Mouse (Mus musculus) testis, postnatal 10 days (tissue): Measurements from ENCODE around the gene Hrh3.

Experiments
- DNase-seq: peaks from one replicate; pipeline ENCODE4 v3.0.0; 2021; ENCODE audit warnings: low spot score

Gene Hrh3

DNA sequence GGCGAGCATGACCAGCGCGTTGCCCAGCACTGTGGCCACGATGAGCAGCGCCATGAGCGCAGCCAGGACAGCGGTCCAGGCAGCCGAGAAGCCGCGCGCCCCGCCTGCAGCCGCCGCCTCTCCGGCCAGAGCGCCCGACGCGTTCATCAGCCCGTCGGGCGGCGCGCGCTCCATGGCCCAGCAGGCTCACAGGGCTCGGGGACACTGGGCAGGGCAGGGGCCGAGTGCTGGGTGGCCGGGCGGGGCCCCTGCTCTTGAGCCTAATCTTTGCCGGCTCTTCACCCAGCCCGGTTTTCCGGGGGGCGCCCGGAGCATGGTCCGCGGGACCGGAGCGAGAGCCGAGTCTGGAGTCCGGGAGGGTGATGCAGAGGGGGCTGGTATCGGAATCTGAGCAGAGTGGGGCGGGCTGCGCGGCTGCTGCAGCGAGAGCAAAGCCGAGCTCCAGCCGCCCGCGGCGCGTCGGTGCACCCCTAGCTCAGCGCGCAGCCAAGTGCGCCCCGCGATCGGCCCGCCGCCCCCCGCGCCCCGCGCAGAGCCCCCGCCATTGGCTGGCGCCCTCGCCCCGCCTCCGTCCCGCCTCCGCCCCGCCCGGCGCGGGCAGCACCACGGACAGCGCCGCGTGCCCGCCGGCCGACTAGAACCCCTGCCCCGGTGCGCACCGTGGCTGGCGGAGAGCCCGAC lies at the start of gene Hrh3:
Gene Hrh3 (minus strand): TSS at position 511 of the 681 bp plus-strand sequence.
- DNase-seq: peak; percentile 87

DNA sequence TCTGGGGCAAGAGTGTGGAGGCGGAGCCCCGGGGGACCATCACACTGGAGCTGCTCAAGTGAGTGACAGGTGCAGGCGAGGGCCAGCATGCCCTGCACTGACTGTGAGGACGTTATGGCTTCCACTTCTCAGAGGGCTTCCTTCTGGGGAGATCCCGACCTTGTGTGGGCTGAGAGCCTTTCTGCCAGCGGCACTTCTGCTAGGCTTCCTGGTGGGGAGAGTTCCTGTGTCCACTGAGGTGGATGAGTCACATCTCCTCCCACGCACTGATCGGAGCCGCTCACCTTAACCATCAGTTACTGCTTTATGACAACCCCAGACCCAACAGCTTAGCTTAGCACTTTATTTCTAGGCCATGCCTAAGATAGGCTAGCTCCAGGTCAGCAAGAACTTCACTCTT lies 44.3 kb upstream of the Hrh3 start:
- DNase-seq: no peak

DNA sequence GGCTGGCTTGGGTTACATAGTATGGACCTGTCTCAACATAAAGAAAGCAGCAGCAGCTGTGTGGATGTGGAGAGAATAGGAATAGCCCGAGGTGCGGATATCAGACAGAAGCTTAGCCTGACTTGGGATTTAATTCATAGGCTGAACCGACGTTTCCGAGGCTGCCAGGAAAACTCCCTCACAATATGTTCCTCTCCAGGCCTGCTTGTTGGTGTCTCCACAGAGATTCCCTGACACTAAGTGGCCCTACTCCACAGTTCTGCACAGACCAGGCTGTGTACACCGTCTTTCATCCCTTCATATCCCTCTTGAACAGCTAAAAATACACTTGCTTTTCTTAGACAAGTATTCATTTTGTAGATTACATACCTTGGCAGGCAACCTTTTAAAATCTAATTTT lies 43.1 kb upstream of the Hrh3 start:
- no peak for DNase-seq

DNA sequence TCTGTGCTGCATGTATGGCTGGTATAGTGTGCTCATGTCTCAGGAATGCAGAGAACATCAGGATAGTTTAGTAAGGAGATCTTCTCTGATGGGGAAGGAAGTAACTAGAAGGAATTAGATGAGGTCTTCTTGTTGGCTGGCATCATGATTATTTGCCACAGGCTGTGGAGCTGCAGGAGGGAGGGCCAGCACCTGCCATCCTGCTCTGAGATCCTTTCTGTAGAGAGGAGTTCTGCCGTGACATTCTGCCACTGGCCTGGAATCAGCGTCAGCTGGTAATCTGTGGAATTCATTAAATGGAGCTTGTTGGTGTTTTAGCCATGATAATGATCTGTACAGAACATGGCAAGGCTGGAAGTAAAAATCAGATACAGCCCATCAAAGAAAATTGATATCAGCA lies 41.8 kb upstream of the Hrh3 start:
- DNase-seq: no peak

DNA sequence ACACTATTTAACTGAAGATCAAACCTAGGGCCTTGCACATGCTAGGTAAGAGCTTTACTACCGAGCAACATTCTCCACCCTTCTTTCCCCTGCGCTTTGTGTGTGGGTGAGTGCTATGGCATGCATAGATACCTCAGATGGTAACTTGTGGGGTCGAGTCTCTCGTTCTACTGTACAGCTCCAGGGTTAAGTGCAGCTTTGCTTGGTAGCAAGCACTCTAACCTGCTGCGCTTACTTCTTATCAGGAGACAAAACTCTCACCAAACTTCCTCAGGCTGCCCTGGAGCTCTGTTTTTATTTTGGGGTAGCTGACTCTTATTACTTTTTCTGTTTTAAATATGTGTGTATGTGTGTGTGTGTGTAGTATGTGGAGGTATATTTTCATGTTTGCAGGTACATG lies 31.1 kb upstream of the Hrh3 start:
- DNase-seq: no peak

DNA sequence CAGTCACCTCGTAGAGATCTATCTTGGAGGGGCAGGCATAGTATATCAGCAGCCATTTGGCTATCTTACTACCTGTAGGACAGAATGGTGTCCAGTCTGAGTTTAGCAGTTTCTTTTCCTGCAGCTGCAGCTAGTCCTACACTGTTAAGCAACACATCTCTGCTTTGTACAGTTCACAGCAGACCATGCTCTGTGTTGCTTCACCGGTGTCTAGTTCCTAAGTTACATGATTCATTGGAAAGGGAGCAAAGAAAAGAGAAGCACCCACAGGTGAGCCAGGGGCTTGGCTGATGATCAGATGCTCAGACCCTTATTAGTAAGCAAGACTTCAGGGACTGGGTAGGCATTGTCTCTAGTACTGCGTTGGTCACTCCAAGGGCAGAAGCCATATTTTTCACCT lies 29.6 kb upstream of the Hrh3 start:
- DNase-seq: no peak

DNA sequence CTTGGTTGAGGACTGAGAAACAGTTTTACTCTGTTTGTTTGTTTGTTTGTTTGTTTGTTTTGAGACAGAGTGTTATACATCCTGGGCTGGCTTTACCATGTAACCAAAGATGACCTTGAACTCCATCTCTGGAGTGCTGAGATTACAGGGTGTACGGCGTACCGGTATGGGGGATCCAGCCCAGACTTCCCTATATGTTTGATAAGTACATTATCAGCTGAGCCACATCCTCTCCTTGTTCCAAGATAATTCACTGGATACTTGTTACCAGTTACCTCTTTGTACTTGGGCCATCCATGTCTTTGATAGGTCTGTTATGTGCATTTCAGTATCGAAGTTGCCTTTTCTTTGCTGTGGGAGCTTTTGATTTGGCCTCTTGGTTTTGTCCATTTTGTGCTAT lies 28.9 kb upstream of the Hrh3 start:
- no peak for DNase-seq

DNA sequence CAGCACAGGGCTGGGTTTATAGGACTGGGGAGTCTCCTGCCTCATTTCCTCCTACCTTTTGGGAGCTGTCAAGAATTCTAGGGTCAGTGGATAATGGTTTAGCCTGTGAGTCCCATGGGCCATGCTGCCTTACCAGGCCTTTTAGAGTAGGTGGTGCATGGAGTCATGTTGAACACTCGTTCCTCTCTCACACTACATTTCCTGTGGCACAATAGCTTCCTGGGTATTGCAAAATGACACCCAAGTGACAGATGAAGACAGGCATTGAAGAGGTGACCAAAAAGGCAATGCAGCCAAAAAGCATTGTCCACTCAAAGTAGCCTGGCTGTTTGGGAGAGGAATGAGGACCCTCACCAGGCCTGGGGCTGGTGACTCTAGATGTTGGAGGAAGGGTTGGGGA lies 23.4 kb upstream of the Hrh3 start:
- DNase-seq: no peak

DNA sequence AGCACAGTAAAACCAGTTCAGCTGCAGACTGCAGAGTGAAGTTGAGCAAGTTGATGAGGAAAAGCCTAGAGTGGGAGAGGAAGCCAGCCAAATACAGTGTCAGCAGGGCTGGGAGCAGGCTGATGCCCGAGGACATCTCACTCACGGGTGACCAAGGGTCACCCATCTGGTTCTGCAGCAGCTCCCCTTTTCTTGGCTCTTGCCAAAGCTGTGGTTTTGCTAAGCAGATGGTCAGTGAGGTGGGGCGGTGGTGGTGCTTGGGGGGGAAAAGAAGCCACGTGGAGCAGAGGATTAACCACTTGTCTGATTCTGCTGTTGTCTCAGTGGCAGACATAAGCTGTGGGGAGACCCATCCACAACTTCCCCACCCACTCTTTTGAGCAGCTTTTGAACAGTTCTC lies 21.9 kb upstream of the Hrh3 start:
- no peak for DNase-seq

DNA sequence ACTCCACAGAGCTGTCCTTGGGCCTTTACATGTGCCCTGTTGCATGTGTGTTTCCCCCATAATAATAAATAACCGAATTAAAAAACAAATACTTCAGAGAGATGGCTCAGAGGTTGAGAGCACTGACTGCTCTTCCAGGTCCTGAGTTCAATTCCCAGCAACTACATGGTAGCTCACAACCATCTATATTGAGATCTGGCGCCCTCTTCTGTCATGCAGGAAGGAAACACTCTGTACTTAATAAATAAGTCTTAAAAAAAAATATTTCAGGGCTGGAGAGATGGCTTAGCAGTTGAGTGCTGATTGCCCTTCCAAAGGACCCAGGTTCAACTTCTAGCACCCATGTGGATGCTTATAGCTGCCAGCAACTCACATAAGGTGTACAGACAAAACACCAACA lies 19.9 kb upstream of the Hrh3 start:
- no peak for DNase-seq

DNA sequence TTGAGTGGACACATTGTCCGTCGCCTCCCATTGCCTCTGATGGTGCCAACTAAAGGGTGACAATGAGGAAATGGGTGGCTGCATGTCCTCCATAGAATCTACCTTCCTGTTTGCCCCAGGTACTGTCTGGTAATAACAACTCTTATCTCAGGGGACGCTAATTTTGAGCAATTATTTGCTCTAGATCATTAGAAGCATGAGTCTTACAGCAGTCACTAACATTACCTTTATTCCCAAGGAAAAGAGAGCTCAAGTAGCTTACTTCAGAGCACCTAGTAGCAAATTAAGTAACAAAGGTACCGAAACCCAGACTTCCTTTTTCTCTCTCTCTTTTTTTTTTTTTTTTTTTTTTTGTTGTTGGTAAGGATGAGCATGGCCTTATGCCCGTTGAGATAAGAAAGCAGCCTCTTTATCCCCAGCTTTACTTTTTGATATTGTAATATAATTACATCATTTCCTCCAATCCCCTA lies 16.0 kb upstream of the Hrh3 start:
- DNase-seq: no peak

DNA sequence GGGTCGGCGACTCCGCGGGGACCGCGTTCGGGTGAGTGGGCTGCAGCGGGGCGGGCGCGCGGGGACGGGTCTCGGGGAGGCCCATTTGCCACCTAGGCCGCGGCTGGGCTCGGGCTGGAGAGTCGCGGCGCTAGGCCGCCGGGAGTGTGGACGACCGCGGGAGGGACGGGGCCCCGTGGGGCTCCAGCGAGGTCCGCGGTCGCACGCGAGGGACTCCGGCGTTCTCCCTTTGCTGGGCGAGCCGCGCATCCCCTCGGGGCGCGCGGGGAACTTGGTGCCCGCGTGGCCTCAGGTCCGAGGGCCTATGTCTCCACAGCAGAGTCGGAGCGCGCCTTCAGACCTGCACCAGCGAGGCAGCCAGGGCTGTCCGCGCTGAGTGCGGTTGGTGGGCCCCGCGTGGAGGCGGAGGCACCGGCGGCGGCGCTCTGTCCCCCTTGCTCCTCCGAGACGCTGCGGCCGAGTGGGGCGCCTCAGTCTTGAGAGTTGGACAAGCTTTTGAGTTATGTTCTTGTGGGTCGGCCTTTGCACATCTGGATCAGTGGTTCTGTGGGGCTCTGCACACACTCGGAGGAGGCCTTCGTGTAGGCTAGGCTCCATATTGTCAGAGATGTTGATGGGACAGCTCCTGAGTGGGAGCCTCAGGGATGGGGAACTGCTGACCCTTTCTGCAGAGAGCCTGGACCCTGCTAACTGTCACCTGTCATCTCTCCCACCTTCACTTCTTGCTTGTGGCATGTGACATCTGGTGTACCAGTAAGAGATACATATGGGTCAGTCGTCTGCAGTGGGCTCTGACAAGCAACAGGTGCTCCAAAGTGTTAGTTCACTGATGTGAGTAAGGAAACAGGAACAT lies 15.4 kb upstream of the Hrh3 start:
- DNase-seq: peak; percentile 65

DNA sequence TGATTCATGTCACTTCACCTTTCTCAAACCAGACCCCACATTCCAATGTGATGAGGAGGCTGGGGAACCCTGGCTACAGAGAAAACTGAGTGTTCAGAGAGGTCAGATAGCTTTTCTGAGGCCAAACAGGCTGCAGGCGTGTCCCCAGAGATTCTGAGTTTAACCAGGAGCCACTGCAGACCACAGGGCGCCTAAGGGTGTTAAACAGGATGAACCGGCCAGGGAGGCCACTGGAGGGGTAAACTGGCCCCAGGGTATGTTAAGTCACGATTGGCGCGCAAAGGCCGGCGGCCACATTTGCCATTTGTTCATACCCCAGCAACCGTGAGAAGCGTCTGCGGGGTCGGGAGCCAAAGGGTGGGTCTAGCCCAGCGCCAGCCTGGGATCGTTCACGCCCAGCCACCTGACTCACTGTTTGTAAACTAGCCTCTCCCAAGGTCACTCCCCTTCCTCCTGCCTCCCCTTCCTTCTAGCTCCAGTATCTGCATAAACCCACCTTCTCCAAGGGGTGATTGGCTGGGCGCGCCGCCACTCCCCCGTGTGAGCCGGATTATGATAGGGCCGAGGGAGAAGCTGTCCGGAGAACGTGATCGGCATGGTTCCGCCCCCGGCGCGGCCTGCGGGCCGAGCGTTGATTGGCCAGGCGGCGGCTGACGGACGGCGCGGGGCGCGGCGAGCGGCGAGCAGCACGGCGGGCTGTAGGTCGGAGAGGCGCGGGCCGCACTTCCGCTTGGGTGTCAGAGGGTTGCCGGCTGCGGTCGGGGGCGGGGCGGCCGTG lies 14.6 kb upstream of the Hrh3 start, which contains the start of gene Osbpl2:
Gene Osbpl2 (plus strand): TSS at position 646 of the 778 bp plus-strand sequence.
- peak; percentile 99 for DNase-seq

DNA sequence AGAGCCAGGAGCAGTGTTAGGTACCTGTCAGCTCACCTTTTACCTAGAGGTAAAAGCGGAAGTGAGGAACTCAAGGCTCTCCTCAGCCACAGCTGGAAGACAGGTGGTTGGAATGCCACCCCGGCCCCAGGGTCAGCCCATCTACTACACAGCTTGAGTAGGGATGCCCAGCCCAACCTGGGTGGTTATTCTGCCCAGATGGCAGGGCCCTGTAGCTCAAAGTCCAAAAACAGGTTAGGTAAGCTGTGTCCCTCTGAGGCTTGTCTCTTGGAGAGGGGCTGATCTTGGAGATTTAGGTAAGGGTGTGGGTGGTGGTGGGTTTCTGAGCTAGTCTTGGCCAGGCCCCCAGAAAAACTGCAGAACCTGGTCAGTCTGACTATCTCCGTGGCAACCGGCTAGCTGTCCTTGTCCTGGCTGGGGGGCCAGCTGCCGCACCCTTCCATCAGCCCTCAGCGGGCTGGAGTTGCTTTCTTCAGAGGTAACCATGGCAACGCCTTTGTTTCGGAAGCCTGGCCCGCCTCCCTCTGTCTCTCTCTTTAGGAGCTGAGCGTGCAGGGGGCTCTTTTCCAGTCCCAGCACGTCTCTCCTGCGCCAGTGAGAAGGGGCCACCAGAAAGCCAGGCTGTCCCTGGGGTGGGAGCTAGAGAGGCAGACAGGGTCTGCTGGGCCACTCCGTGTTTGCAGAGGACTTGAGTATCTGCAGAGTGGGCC lies 13.4 kb upstream of the Hrh3 start:
- DNase-seq: peak; percentile 60

DNA sequence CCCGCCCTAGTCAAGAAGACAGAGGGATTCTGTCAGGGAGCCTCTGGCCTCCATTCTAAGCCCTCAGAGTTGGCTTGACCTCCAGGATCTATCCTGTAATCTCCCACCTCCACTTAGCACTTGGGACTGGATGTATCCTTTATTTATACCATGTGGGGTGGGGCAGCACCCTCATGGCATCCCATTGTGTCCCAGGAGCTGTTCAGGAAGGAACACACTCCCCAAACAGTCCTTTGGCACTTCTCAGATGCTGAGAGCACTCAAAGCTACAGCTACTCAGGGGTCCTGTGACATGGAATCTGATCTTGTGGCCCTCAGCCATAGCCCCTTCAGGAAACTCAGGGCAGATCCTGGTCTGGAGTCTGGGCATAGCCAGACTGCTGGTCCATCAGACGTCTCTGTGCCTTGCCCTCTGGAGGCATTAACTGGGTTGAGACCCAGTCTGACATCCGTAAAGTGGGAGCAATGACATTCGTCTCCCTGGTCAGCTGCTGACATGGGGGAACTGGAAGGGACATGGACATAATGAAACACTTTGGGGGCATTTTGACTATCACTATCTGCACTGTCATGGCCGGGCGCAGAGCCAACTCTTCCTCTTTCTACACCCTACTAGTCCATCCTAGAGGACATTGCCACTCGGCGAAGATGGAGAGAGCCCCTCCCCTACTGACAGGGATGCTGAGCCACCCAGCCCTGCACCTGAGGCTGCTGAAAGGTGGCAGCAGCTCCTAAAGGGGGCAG lies 12.6 kb upstream of the Hrh3 start:
- DNase-seq: peak; percentile 66

DNA sequence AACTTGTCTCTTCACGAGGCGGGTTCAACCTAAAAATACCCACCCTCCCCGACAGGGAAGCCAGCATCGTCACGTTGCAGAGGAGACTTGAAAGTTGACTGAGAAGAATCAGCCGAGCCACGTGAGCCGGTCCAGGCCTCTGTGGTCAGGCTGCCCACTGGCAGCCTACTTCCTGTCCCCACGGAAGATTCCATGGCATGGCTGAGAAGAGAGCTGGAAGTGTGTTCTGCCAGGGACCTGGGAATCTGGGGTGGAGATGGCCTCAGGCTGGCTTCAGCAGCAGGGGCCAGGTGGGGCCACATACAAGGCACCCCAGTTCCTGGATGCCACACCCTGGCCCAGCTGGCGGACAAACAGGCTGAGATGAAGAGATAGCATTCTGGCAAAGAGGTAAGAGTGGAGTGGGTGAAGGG lies 11.8 kb upstream of the Hrh3 start:
- no peak for DNase-seq

DNA sequence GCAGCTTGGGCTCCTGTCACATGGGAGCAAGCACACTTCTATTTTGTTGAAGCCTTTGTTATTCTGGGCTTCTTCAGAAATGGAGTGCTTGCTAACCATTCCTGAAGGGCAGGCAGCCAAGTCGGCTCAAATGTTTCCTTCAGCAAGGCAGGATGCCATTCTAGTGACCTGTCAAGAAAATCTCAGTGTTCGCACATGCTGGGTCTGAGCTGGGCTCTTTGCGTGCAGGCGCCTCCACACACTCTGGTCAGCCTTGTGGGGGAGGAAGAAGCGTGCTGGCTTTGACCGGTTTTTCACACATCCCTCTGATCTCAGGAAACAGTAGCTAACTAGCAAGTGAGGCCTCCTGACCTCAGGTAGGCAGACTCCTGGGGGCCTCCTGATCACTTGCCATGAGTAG lies 11.0 kb upstream of the Hrh3 start:
- peak; percentile 69 for DNase-seq

DNA sequence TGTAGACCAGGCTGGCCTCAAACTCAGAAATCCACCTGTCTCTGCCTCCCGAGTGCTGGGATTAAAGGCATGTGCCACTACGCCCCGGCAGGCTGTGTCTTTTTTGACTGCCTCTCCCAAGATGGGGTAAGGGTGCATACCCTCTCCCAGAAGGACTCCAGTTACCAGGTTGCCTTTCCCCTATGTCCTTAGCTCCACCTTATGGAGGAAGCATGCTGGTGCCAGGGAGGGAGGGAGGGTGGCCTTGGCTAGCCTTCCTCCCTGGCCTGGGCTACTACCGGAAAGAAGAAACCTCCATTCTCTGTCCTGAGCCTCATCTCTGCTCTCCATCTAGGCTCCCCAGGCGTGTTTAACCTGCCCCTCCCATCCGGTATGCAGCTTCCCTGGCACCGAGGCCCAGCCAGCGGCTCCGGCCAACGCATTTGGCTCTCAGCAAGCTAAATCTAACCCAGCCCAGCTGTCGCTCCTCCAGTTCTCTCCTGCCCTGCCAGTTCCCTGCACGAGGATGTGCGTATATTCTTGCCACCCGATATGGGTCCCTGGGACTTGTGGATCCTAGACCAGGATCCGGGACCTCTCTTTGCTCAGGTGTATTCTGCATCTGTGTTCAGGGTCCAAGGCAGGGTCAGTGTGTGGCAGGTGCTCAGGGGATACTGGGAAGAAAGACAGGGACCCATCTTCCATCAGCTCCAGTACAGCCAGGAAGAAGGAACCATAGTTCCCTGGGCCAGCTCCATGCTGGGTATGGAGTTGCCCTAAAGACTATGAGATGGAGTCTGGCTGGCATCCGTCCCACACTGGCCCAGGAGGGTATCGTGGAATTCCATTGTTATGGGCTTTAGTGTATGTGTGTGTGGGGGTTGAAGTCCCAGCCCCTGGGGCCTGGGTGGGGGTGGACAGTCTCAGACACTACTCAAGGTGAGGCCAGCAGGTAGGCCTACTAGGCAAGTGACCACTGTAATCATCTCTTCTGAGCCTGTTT lies 9.9 kb upstream of the Hrh3 start:
- DNase-seq: no peak

DNA sequence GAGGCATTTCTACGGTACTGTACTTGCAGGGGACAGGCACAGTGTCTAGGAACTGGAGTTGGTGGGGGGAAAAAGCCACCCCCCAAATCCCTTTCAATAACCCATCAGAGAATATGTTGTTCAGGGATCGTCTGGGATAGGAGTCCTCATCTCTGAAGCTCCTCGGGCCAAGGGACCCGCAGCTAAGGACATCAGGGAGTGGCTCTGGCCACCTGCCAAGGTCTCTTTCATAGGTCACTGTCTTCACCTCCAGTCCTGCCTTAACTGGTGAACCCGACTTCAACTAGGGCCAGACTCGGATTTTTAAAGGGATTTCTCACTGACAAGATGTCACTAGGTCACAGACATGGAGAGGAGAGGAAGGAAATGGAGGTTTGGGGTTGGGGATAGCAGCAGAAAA lies 4.0 kb upstream of the Hrh3 start:
- DNase-seq: no peak

DNA sequence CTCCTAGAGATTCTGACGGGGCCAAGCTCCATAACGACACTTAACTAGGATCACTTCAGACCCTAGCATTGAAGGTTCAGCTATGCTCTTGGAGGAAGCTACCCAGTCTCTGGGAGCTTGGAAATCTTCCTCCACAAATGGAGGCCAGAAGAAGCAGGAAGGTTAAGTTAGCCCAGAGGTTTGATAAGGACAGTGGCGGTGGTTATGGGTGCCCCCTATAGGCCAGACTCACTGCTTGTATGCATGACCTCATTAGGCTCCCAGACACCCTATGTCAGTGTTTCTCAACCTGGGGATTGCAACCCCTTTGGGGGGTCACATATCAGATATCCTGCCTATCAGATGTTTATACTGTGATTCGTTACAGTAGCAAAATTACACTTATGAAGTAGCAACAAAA lies 2.8 kb upstream of the Hrh3 start:
- no peak for DNase-seq
